Mouse (Mus musculus) liver, embryonic 15.5 days (tissue): ENCODE data around the gene Sct. TPM values are rescaled to one million over a fixed set of nuclear protein-coding genes. Genes with fewer than 3 reads are reported as not detected.

Experiments used
- ATAC-seq: fragments of 200-750 bp; cut with Nextera tagmentation; 2 replicates; pipeline ENCODE4 v1.8.0; 2017; ENCODE audit warnings: moderate number of reproducible peaks, mild to moderate bottlenecking, moderate library complexity; ENCODE audit not compliant: insufficient read depth
- H3K27ac ChIP-seq: fragments of 300-500 bp; sonication (generic); replicated peaks from 2 replicates; pipeline ENCODE4 v1.5.1; 2015; ENCODE audit warnings: mild to moderate bottlenecking, inconsistent platforms
- H3K27me3 ChIP-seq: fragments of 300-500 bp; sonication (generic); 2 replicates; pipeline ENCODE4 v1.6.1; 2015; ENCODE audit warnings: mild to moderate bottlenecking, inconsistent platforms
- H3K36me3 ChIP-seq: fragments of 300-500 bp; sonication (generic); replicated peaks from 2 replicates; pipeline ENCODE4 v1.6.1; 2015; ENCODE audit warnings: moderate library complexity, mild to moderate bottlenecking, inconsistent platforms
- H3K4me1 ChIP-seq: fragments of 300-500 bp; sonication (generic); replicated peaks from 2 replicates; pipeline ENCODE4 v1.6.1; 2015; ENCODE audit warnings: inconsistent platforms
- H3K4me2 ChIP-seq: fragments of 300-500 bp; sonication (generic); 2 replicates; pipeline ENCODE4 v1.6.1; 2015; ENCODE audit warnings: moderate library complexity, mild to moderate bottlenecking, inconsistent platforms
- H3K4me3 ChIP-seq: fragments of 300-500 bp; sonication (generic); replicated peaks from 2 replicates; pipeline ENCODE4 v1.5.1; 2015; ENCODE audit warnings: mild to moderate bottlenecking, inconsistent platforms
- H3K9ac ChIP-seq: fragments of 300-500 bp; sonication (generic); 2 replicates; pipeline ENCODE4 v1.6.1; 2015; ENCODE audit warnings: moderate library complexity, mild to moderate bottlenecking, inconsistent platforms
- H3K9me3 ChIP-seq: fragments of 300-500 bp; sonication (generic); replicated peaks from 2 replicates; pipeline ENCODE4 v1.6.1; 2016; ENCODE audit warnings: inconsistent platforms
- WGBS: fragments of 180-500 bp; shearing (Covaris S2); methylation state at CpG from one replicate; pipeline ENCODE4 v1.1.7; 2015; ENCODE audit warnings: mixed read lengths; ENCODE audit not compliant: insufficient replicate concordance; 5-methylcytosine and 5-hydroxymethylcytosine counted together
- polyA plus RNA-seq: library from polyadenylated mRNA; unstranded; fragments of >200 nt; fragmentation: Nextera tagmentation; extraction: Ambion mirVana; gene quantifications from 2 replicates; pipeline ENCODE4 v1.2.1, GENCODE M21; 2015

Sct gene
- polyA plus RNA-seq = 0.35 and 0.47 TPM in 2 replicates

DNA sequence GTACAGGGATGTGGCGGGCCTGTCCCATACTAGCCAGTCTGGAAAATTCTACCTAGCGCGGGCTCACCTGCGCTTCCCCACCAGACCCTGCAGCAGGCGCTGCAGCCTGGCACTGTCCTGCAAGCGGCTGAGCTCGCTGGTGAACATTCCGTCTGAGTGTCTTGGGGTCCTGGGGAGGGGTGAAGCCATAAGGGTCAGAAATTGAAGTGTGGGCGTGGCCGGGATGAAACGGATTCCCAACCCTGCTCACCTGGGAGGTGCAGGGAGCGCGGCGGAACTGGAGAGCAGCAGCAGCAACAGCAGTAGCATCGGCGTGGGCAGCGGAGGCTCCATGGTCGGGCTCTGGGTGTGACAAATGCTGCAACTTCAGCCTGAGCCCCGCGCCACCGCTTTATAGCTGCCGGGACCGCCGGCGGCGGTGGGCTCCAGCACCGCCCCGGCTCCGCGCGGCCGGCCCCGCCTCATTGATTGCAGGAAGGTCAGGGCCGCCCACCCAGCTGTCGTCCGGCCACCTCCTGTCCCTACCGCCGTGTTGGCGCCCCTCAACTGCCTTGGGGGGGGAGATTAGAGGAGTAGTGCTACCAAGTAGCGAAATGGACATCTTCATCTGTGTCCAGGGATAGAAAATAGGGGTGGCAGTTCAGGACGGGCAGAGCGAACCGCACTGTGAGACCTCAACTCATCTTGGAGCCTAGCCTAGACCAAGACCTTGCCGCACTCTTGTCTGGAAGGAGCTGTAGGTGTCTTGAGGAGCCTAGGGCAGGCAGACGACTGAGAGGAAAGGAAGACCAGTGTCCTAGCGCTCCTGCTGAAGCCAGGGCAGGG lies at the start of gene Sct:
Gene Sct, minus strand, starts transcription at position 368 of the 825 bp plus-strand sequence.
- Histone ChIP-seq H3K4me1 (peaks cover 6% of the 10 kb centered on the region), H3K27me3 (peaks cover 68% of the 10 kb centered on the region), H3K4me2 (peak within 1 kb of the TSS; percentile 64), H3K36me3 (no peaks in the 10 kb centered on the region), H3K4me3 (peak within 1 kb of the TSS; percentile 38), H3K9me3 (no peaks in the 10 kb centered on the region), H3K27ac (no peak within 1 kb of the TSS), H3K9ac (no peak within 1 kb of the TSS)
- WGBS = 6% methylated on average over 46 of the region's 46 CpGs
- peak; percentile 20; the same call in 1 of the 2 replicates for ATAC-seq

- peak overlapping the region; percentile 71 for H3K4me3 ChIP-seq
- H3K27ac ChIP-seq = peak overlapping the region; percentile 97
- peak; percentile 1 for ATAC-seq
- H3K9me3 ChIP-seq = no peaks in the 10 kb centered on the region
- 14% methylated on average over 24 of the region's 24 CpGs for WGBS
- H3K36me3 ChIP-seq = peaks cover 21% of the 10 kb centered on the region
- peak overlapping the region; percentile 96 for H3K4me2 ChIP-seq
- H3K4me1 ChIP-seq = peaks cover 42% of the 10 kb centered on the region
- no peaks in the 10 kb centered on the region for H3K27me3 ChIP-seq
- peak overlapping the region; percentile 94 for H3K9ac ChIP-seq
These were observed 49.5 kb upstream of the Sct start for GRCm38 (mm10) chr7:141328373-141328990.

GRCm38 (mm10) chr7:141327469-141328372 lies 48.8 kb upstream of the Sct start, which contains the start of the genes Deaf1 and Tmem80:
Deaf1 (minus strand) TSS chr7:141327690.
Tmem80 (plus strand) TSS chr7:141327739.
- H3K36me3 ChIP-seq = peaks cover 21% of the 10 kb centered on the region
- no peaks in the 10 kb centered on the region for H3K9me3 ChIP-seq
- H3K9ac ChIP-seq = peak within 1 kb of the TSS; percentile 94
- peak within 1 kb of the TSS; percentile 71 for H3K4me3 ChIP-seq
- peak within 1 kb of the TSS; percentile 96 for H3K4me2 ChIP-seq
- ATAC-seq = peak; percentile 91
- peaks cover 42% of the 10 kb centered on the region for H3K4me1 ChIP-seq
- no peaks in the 10 kb centered on the region for H3K27me3 ChIP-seq
- H3K27ac ChIP-seq = peak within 1 kb of the TSS; percentile 97
- WGBS = under 1% methylated on average over 105 of the region's 105 CpGs

DNA sequence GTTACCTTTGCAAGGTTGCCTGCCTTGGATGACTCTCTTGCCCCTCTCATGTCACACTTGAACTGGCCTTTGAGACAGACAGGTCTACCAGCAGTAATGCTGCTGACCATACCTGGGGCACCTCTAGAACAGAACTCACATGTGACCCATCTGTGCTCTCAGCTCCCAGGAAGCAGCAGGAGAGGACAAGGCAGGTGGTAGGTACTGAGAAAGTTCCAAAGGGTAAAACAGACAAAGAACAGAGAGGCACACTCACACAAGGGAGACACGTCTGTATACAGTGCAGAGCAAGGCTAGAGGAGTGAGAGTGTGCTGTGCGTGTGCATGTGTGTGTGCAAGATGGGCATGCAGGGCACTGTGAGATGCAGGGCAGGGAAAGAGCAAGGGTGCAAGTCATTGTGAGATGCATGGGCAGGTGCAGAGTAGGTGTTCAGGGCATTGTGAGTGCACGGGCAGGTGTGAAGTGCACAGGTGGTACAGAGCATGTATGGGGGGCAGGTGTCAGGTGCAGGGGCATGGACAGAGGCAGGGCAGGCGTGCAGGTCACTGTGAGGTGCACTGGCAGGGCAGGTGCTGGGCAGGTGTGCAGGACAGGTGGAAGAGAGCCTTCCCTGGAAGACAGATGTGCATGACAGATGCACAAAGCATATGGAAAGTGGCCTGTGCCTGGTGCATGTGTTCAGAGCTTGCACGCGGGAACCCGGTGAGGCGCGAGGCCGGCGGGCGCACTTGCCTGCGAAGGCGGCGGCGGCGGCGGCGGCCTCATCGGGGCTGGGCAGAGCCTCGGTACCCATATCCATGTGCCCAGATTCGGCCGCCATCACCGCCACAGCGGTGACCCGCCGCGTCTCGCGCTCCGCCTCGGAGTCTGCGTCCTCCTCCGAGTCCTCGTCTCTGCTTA lies 47.9 kb upstream of the Sct start:
- H3K9me3 ChIP-seq = no peaks in the 10 kb centered on the region
- H3K36me3 ChIP-seq = peaks cover 29% of the 10 kb centered on the region
- peak overlapping the region; percentile 96 for H3K4me2 ChIP-seq
- H3K9ac ChIP-seq = peak overlapping the region; percentile 94
- WGBS = 5% methylated on average over 35 of the region's 35 CpGs
- H3K4me3 ChIP-seq = peak overlapping the region; percentile 71
- ATAC-seq = peak; percentile 13
- H3K4me1 ChIP-seq = peaks cover 42% of the 10 kb centered on the region
- H3K27ac ChIP-seq = peak overlapping the region; percentile 97
- H3K27me3 ChIP-seq = no peaks in the 10 kb centered on the region

GRCm38 (mm10) chr7:141324686-141325085 lies 45.8 kb upstream of the Sct start:
- WGBS = 74% methylated on average over 1 of the region's 1 CpGs
- no peak overlapping the region for H3K27ac ChIP-seq
- peaks cover 50% of the 10 kb centered on the region for H3K36me3 ChIP-seq
- no peaks in the 10 kb centered on the region for H3K9me3 ChIP-seq
- no peak overlapping the region for H3K4me2 ChIP-seq
- no peak overlapping the region for H3K4me3 ChIP-seq
- no peak overlapping the region for H3K9ac ChIP-seq
- no peaks in the 10 kb centered on the region for H3K27me3 ChIP-seq
- ATAC-seq = no peak
- H3K4me1 ChIP-seq = peaks cover 42% of the 10 kb centered on the region

DNA sequence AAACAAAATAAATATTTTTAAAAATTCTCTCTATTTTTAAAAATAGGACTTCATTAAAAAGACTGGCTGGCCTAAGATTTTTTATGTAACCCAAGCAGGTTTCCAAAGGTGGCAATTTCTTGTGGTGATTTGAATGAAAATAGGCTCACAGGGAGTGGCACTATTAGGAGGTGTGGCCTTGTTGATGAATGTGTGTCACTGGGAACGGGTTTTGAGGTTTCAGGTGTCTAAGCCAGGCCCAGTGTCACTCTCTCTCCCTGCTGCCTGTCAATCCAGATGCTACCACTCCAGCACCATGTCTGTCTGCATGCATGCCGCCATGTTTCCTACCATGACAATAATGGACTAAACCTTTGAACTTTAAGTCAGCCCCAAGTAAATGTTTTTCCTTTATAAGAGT lies 40.5 kb upstream of the Sct start:
- Histone ChIP-seq H3K27ac (no peak overlapping the region), H3K4me1 (0 out of 2 replicates have a peak, but pooled peaks cover 4% of the 10 kb centered on the region), H3K9me3 (no peaks in the 10 kb centered on the region), H3K4me3 (no peak overlapping the region), H3K4me2 (no peak overlapping the region), H3K36me3 (peaks cover 99% of the 10 kb centered on the region), H3K27me3 (no peaks in the 10 kb centered on the region), H3K9ac (no peak overlapping the region)
- 75% methylated on average over 2 of the region's 2 CpGs for WGBS
- no peak for ATAC-seq

GRCm38 (mm10) chr7:141317619-141318132 lies 38.7 kb upstream of the Sct start:
- Histone ChIP-seq H3K9me3 (no peaks in the 10 kb centered on the region), H3K27me3 (no peaks in the 10 kb centered on the region), H3K4me1 (no peaks in the 10 kb centered on the region), H3K27ac (no peak overlapping the region), H3K36me3 (peaks cover 97% of the 10 kb centered on the region), H3K9ac (no peak overlapping the region), H3K4me2 (no peak overlapping the region), H3K4me3 (no peak overlapping the region)
- no peak for ATAC-seq
- 67% methylated on average over 1 of the region's 1 CpGs for WGBS

DNA sequence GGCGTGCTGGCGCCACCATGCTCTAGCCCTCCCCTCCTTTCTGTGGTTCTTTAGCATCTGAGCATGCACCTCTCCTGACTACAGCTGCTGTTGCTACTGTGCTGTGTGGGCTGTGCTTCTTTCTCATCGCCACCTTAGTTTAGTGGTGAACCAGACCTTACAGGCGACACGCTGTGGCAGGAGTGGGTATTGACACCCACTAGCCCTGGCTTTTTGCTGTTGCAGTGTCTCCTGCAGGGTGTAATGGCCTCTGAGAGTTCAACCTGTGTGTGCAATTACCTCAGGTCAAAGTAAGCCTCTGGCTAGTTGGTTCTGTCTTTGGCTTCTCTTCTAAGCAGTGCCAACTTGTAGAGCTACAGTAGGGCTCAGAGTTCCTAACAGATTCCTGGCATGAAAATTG lies 37.0 kb upstream of the Sct start:
- WGBS = 71% methylated on average over 5 of the region's 5 CpGs
- H3K4me1 ChIP-seq = no peaks in the 10 kb centered on the region
- no peaks in the 10 kb centered on the region for H3K27me3 ChIP-seq
- H3K9ac ChIP-seq = no peak overlapping the region
- no peak overlapping the region for H3K27ac ChIP-seq
- no peak overlapping the region for H3K4me2 ChIP-seq
- no peaks in the 10 kb centered on the region for H3K9me3 ChIP-seq
- H3K36me3 ChIP-seq = peaks cover 97% of the 10 kb centered on the region
- H3K4me3 ChIP-seq = no peak overlapping the region
- ATAC-seq = no peak

- H3K27me3 ChIP-seq = no peaks in the 10 kb centered on the region
- no peak overlapping the region for H3K4me3 ChIP-seq
- no peaks in the 10 kb centered on the region for H3K4me1 ChIP-seq
- H3K4me2 ChIP-seq = no peak overlapping the region
- ATAC-seq = no peak
- H3K36me3 ChIP-seq = peaks cover 97% of the 10 kb centered on the region
- WGBS = 60% methylated on average over 8 of the region's 8 CpGs
- H3K27ac ChIP-seq = no peak overlapping the region
- no peaks in the 10 kb centered on the region for H3K9me3 ChIP-seq
- H3K9ac ChIP-seq = no peak overlapping the region
These were observed 36.1 kb upstream of the Sct start for GRCm38 (mm10) chr7:141315076-141315475.

DNA sequence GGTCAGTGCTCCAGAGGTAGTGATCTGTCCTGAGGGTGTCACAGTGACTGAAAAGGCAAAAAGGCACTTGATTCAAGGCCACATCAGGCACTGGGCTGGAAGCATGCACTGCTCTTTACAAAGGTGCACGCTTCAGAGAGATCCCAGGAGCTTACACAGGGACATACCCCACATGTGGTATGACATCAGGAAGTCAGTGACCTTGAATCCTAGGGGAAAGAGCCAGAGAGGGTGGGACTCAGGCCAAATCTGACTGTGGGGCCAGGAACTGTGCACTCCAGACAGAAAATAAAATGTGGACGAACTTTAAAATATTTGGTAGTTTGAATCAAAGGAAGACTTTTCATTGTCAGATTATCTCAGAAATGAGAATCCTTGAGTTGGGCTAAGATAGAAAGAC lies 35.5 kb upstream of the Sct start:
- Histone ChIP-seq H3K4me2 (no peak overlapping the region), H3K36me3 (peaks cover 97% of the 10 kb centered on the region), H3K4me3 (no peak overlapping the region), H3K9ac (no peak overlapping the region), H3K9me3 (no peaks in the 10 kb centered on the region), H3K4me1 (no peaks in the 10 kb centered on the region), H3K27ac (no peak overlapping the region), H3K27me3 (no peaks in the 10 kb centered on the region)
- ATAC-seq = no peak
- WGBS = 80% methylated on average over 2 of the region's 2 CpGs
